Mouse (Mus musculus): ENCODE data around the gene Gna12. TPM values are rescaled to one million over a fixed set of nuclear protein-coding genes. Genes with fewer than 3 reads are reported as not detected.

Gna12 gene
- polyA plus RNA-seq, 1 experiment from 2014 or later: 30.5 TPM

DNA sequence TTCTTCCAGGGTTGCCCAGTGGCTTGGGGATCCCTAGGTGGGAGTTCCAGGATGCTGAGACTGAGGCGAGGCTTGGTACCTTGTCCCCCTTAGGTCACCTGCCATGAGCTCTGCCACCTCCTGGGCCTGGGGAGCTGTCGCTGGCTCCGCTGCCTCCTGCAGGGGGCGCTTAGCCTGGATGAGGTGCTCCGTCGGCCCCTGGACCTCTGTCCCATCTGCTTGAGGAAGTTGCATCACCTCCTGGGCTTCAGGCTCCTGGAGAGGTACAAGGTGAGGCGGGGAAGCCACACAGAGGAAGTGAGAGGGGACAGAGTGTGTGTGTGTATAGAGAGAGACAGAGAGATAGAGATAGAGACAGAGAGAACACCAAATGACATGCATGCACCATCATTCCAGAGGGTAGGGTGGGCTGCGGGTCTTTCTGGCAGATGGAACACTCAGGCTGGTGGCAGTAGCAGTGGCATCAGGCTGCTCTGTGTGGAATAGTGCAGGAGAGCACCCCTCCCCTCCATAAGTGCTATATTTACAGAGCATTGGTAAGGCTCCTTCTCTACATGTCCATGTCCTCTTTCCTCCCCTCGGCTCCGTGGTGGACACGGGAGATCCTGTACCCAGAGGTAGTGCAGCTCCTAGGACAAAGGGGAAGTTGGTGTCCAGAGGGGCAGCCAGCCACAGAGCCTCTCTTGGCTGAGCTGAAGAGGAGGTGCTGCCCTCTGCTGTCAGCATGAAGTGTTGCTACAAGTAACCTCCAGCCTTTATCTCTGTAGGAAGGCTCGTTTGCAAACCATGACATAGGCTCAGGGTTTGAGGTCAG, 81.0 kb downstream of the Gna12 start:
- 19% methylated on average over 12 of the region's 12 CpGs for WGBS
- Histone ChIP-seq H3K27me3 (no peaks in the 10 kb centered on the region), H3K9me3 (no peaks in the 10 kb centered on the region), H3K4me2 (replicated peaks) (peak overlapping the region; percentile 47), H3K4me1 (peaks cover 7% of the 10 kb centered on the region; the same call in 1 of the 2 replicates), H3K27ac (0 out of 2 replicates have a peak overlapping the region, but pooled peaks have one; percentile 26), H3K36me3 (no peaks in the 10 kb centered on the region), H3K9ac (peak overlapping the region; percentile 29), H3K4me3 (peak overlapping the region; percentile 26)
- ATAC-seq (ENCODE audit: insufficient number of reproducible peaks, insufficient read depth, low FRiP score, low TSS enrichment): no peak; the same call in 1 of the 2 replicates

DNA sequence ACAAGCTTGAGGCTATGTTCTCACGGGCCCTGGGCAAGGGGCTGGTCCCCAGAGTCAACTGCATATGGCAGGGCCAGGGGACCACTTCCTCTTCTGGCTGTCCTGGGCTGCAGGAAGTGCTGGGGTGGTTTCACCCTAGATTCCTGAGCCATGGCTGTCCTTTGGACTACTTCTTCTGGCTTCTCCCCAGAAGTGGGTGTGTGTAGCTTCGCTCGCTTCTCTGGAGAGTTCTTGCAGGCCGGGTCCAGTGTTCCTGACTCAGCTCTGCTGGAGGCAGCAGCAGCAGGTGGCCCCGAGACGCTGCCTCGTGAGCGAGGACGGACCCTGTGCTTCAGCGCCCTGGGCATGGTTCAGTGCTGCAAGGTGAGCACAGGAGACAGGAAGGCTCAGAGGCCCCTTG, 81.8 kb downstream of the Gna12 start:
- Histone ChIP-seq H3K27me3 (0 out of 2 replicates have a peak, but pooled peaks cover 3% of the 10 kb centered on the region), H3K36me3 (no peaks in the 10 kb centered on the region), H3K4me2 (replicated peaks) (no peak overlapping the region), H3K4me3 (no peak overlapping the region), H3K9me3 (no peaks in the 10 kb centered on the region), H3K9ac (no peak overlapping the region), H3K4me1 (peaks cover 12% of the 10 kb centered on the region), H3K27ac (no peak overlapping the region)
- 87% methylated on average over 10 of the region's 10 CpGs for WGBS
- no peak for ATAC-seq (ENCODE audit: insufficient number of reproducible peaks, insufficient read depth, low FRiP score, low TSS enrichment)

DNA sequence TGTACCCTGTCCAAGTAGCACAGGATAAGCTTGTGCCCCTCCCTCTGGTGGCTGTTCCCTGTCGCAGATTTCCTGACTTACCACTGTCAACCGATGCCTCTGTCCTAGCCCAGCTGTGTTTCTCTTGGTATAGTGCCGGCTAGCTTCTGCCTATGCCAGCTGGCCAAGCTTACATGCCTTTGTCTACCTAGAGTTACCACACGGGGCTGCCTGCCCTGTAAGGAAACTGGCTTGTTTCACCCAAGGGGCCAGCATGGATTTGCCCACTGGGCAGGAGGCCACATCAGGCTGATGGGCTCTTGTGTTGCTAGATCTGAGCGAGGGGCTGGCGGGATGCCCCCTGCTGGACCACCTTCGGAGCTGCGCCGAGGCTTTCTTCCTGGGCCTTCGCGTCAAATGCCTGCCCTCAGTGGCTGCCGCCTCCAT, 86.5 kb downstream of the Gna12 start:
- no peak overlapping the region for H3K9ac ChIP-seq
- H3K4me1 ChIP-seq: peaks cover 6% of the 10 kb centered on the region; the same call in 1 of the 2 replicates
- no peak overlapping the region for H3K4me2 ChIP-seq (replicated peaks)
- H3K27ac ChIP-seq: no peak overlapping the region
- no peaks in the 10 kb centered on the region for H3K9me3 ChIP-seq
- no peak overlapping the region for H3K4me3 ChIP-seq
- no peak for ATAC-seq (ENCODE audit: insufficient number of reproducible peaks, insufficient read depth, low FRiP score, low TSS enrichment)
- H3K27me3 ChIP-seq: 0 out of 2 replicates have a peak, but pooled peaks cover 3% of the 10 kb centered on the region
- no peaks in the 10 kb centered on the region for H3K36me3 ChIP-seq
- WGBS: 29% methylated on average over 12 of the region's 12 CpGs

DNA sequence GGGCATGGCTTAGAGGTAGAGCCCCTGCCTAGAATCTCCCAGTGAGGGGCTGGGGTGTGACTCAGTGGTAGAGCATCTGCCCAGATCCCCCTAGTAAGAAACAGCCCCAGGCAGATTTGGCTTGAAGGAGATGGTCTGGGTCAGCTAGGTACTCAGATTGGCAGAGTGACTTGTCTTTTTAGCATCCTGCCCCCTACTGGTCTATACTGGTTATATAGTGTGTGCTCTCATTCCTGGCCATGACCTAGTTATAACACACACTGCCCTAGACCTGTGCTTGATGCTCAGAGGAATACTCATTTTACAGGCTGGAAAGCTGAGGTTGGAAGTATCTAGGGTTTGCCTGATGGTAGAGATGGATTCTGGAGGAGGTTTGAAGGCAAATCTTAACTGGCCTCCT, 88.4 kb downstream of the Gna12 start:
- Histone ChIP-seq H3K36me3 (no peaks in the 10 kb centered on the region), H3K27me3 (peaks cover 11% of the 10 kb centered on the region), H3K9me3 (no peaks in the 10 kb centered on the region), H3K4me1 (peaks cover 6% of the 10 kb centered on the region; the same call in 1 of the 2 replicates), H3K4me3 (no peak overlapping the region), H3K4me2 (replicated peaks) (no peak overlapping the region), H3K27ac (no peak overlapping the region), H3K9ac (no peak overlapping the region)
- ATAC-seq (ENCODE audit: insufficient number of reproducible peaks, insufficient read depth, low FRiP score, low TSS enrichment): no peak

DNA sequence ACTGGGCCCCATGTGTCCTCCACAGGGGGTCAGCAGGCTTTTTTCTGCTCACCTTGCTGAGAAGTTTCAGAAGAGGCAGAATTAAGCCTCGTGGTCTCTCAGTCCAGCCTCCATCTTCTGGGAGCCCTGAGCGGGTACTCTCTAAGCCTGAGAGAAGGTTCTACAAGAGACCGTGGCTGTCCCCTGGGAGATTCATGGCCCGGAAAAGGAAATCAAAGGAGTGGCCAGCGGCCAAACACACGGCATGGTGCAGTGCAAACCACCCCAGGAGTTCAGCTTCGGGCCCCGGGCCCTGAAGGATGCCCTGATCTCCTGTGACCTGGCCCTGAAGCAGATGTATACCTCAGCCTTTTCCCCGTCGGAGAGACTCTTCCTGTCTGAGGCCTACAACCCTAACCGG, 89.2 kb downstream of the Gna12 start:
- Histone ChIP-seq H3K9me3 (peaks cover 5% of the 10 kb centered on the region; the same call in 1 of the 2 replicates), H3K9ac (no peak overlapping the region), H3K36me3 (no peaks in the 10 kb centered on the region), H3K27me3 (peaks cover 19% of the 10 kb centered on the region), H3K4me2 (replicated peaks) (no peak overlapping the region), H3K4me1 (peaks cover 6% of the 10 kb centered on the region; the same call in 1 of the 2 replicates), H3K4me3 (no peak overlapping the region), H3K27ac (no peak overlapping the region)
- WGBS: 71% methylated on average over 11 of the region's 11 CpGs
- no peak for ATAC-seq (ENCODE audit: insufficient number of reproducible peaks, insufficient read depth, low FRiP score, low TSS enrichment)

DNA sequence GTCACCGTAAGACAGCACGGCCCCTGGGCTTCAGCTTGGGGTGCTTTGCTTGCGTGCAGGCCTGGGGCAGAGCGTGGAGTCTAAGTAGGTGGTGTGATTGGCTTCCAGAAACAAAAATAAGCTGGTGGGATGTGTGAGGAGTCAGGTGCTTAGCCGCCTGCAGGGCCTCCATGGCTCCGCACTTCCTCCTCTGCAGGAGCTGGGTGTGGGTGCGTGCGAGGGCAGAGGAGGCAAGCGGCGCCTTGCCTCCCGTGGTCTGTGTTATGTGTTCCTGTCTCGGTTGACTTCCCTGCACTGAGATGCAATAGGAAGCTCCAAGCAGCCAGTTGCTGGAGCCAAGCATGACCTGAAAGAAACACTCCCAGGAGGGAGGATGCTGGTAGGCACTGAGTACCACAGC, 90.4 kb downstream of the Gna12 start:
- no peak overlapping the region for H3K4me2 ChIP-seq (replicated peaks)
- peaks cover 5% of the 10 kb centered on the region; the same call in 1 of the 2 replicates for H3K9me3 ChIP-seq
- 80% methylated on average over 12 of the region's 12 CpGs for WGBS
- H3K4me3 ChIP-seq: no peak overlapping the region
- H3K27ac ChIP-seq: no peak overlapping the region
- no peak for ATAC-seq (ENCODE audit: insufficient number of reproducible peaks, insufficient read depth, low FRiP score, low TSS enrichment)
- H3K36me3 ChIP-seq: no peaks in the 10 kb centered on the region
- peaks cover 32% of the 10 kb centered on the region for H3K27me3 ChIP-seq
- H3K9ac ChIP-seq: no peak overlapping the region
- peaks cover 14% of the 10 kb centered on the region; the same call in 1 of the 2 replicates for H3K4me1 ChIP-seq

DNA sequence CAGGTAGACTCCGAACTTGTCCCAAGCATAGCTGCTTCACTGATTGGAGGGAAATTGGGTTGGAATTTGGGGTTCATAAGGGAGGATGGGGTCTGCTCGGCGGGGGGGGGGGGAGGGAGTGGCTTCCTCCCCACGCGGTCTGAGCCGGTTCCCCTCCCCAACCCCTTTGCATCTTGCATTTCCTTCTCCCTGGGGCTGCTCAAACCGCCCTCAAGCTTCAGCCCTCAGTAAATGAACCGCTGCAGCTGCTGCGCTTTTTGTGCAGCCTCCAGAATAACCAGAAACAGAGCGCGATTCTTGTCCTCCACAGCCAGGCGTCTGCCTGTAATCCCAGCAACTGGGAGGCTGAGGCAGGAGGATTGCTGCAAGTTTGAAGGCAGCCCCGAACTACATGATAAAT, 94.1 kb downstream of the Gna12 start:
- H3K4me3 ChIP-seq: no peak overlapping the region
- no peak overlapping the region for H3K9ac ChIP-seq
- H3K4me2 ChIP-seq (replicated peaks): peak overlapping the region; percentile 61
- 19% methylated on average over 13 of the region's 13 CpGs for WGBS
- H3K4me1 ChIP-seq: peaks cover 8% of the 10 kb centered on the region; the same call in 1 of the 2 replicates
- H3K27me3 ChIP-seq: peaks cover 32% of the 10 kb centered on the region
- H3K9me3 ChIP-seq: peaks cover 5% of the 10 kb centered on the region; the same call in 1 of the 2 replicates
- H3K36me3 ChIP-seq: no peaks in the 10 kb centered on the region
- no peak overlapping the region for H3K27ac ChIP-seq
- ATAC-seq (ENCODE audit: insufficient number of reproducible peaks, insufficient read depth, low FRiP score, low TSS enrichment): no peak

DNA sequence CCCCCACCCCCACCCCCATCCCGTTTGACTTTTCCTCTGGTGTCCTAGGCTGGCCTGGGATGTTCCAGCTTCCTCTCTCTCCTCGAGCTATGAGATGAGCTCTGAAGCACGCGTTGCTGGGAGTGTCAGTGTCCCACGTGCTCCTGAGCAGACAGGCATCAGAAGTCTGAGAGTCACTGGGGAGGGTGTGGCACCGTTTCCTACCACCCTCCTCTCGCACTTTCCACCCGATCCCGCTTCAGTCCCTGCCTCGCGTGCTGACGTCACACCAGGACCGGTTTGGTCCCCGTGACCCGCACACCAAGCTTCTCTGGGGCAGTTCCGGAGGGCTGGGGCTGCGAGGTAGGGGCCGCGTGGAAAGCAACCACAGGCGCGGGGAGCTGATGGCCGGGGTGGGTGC, 94.9 kb downstream of the Gna12 start:
- Histone ChIP-seq H3K4me1 (peaks cover 8% of the 10 kb centered on the region; the same call in 1 of the 2 replicates), H3K9ac (peak overlapping the region; percentile 36; the same call in 1 of the 2 replicates), H3K27ac (no peak overlapping the region), H3K4me2 (replicated peaks) (peak overlapping the region; percentile 61), H3K9me3 (peaks cover 5% of the 10 kb centered on the region; the same call in 1 of the 2 replicates), H3K4me3 (peak overlapping the region; percentile 35), H3K27me3 (peaks cover 32% of the 10 kb centered on the region), H3K36me3 (no peaks in the 10 kb centered on the region)
- ATAC-seq (ENCODE audit: insufficient number of reproducible peaks, insufficient read depth, low FRiP score, low TSS enrichment): no peak
- 3% methylated on average over 22 of the region's 22 CpGs for WGBS

DNA sequence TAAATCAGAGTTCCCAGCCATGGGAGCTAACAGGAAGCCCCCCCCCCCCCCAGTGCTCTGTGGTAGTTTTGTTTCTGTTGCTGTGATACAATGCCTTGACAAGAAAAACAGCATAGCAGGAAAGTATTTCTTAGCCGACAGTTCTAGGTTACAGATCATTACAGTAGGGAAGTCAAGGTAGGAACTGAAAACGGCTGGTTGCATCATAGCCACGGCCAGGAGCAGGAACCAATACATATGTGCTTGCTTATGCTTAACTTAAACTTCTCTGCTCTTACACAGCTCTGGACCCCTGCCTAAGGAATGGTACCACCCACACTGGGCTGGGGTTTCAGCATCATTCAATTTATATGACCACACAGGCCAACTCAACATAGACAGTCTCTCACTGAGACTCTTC, 96.9 kb downstream of the Gna12 start:
- H3K4me2 ChIP-seq (replicated peaks): no peak overlapping the region
- H3K4me1 ChIP-seq: peaks cover 8% of the 10 kb centered on the region; the same call in 1 of the 2 replicates
- no peak overlapping the region for H3K4me3 ChIP-seq
- 71% methylated on average over 3 of the region's 3 CpGs for WGBS
- H3K9me3 ChIP-seq: peaks cover 5% of the 10 kb centered on the region; the same call in 1 of the 2 replicates
- peaks cover 32% of the 10 kb centered on the region for H3K27me3 ChIP-seq
- H3K9ac ChIP-seq: no peak overlapping the region
- H3K36me3 ChIP-seq: no peaks in the 10 kb centered on the region
- ATAC-seq (ENCODE audit: insufficient number of reproducible peaks, insufficient read depth, low FRiP score, low TSS enrichment): no peak
- no peak overlapping the region for H3K27ac ChIP-seq

DNA sequence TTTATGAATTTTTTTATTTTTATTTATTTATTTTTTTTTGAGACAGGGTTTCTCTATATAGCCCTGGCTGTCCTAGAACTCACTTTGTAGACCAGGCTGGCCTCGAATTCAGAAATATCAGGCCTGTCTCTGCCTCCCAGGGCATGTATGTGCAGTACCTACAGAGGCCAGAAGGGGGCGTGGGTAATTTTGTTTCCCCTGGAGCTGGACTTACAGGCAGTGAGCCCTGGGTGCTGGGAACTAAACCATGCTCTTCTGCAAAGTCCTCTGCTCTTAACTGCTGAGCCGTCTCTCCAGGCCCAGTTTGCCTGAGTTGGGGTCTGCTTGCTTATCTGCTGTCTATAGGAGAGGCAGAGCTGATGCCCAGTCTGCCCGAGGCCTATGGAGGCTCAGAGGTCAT, 98.0 kb downstream of the Gna12 start:
- Histone ChIP-seq H3K9ac (no peak overlapping the region), H3K27me3 (peaks cover 27% of the 10 kb centered on the region), H3K4me1 (peaks cover 8% of the 10 kb centered on the region; the same call in 1 of the 2 replicates), H3K27ac (no peak overlapping the region), H3K4me2 (replicated peaks) (no peak overlapping the region), H3K36me3 (no peaks in the 10 kb centered on the region), H3K9me3 (peaks cover 5% of the 10 kb centered on the region; the same call in 1 of the 2 replicates), H3K4me3 (no peak overlapping the region)
- ATAC-seq (ENCODE audit: insufficient number of reproducible peaks, insufficient read depth, low FRiP score, low TSS enrichment): no peak
- WGBS: 64% methylated on average over 4 of the region's 4 CpGs

DNA sequence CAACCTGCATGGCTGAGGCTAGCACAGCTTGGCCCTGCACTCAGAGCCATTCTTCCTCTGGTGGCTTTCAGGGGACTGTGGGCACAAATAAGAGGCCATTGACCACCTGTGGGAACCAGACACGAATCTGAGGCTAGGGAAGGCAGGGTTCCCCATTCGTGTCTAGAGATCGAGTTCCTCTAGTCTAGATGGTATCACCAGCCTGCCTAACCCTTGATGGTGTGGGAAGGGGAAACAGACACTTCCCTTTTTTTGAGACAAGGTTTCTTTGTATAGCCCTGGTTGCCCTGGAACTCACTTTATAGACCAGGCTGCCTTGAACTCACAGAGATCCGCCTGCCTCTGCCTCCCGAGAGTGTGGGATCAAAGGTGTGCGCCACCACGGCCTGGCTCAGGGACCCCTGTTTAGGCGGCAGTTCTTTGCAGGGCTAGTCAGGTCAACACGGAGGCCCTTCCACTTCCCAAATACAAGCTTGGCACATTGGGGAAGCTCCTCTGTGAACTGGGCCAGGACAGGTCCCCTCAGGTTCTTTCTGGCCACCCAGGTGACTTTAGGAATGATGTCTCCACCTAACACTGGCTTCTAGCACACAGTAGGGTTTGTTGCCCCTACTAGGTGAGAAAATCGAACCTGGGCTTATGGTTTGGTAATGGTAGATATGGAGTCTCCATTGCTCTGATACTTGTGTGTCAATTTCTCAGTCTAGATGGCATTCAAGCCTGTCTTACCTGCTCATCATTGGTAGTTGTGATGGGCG, 99.0 kb downstream of the Gna12 start:
- Histone ChIP-seq H3K36me3 (no peaks in the 10 kb centered on the region), H3K27me3 (peaks cover 18% of the 10 kb centered on the region), H3K27ac (no peak overlapping the region), H3K9me3 (peaks cover under 1% of the 10 kb centered on the region; the same call in 1 of the 2 replicates), H3K4me3 (no peak overlapping the region), H3K4me2 (replicated peaks) (no peak overlapping the region), H3K4me1 (peaks cover 8% of the 10 kb centered on the region; the same call in 1 of the 2 replicates), H3K9ac (no peak overlapping the region)
- ATAC-seq (ENCODE audit: insufficient number of reproducible peaks, insufficient read depth, low FRiP score, low TSS enrichment): no peak
- WGBS: 86% methylated on average over 11 of the region's 11 CpGs

All from embryonic facial prominence, embryonic 12.5 days (tissue).